Mouse (Mus musculus): ENCODE data around the gene Fnbp1.

The Fnbp1 gene

GRCm38 (mm10) chr2:31150762-31151161 lies 9.0 kb upstream of the Fnbp1 start:
- peak; percentile 78 for DNase-seq (ENCODE audit: low read depth, low spot score)

GRCm38 (mm10) chr2:31147054-31147453 lies 5.2 kb upstream of the Fnbp1 start:
- no peak for DNase-seq (ENCODE audit: low read depth, low spot score)

GRCm38 (mm10) chr2:31144901-31145300 lies 3.1 kb upstream of the Fnbp1 start:
- DNase-seq (ENCODE audit: low read depth, low spot score), result no peak

GRCm38 (mm10) chr2:31143768-31144695 lies 2.2 kb upstream of the Fnbp1 start:
- no peak for DNase-seq (ENCODE audit: low read depth, low spot score)

GRCm38 (mm10) chr2:31143326-31143725 lies 1.5 kb upstream of the Fnbp1 start:
- DNase-seq (ENCODE audit: low read depth, low spot score), result no peak

GRCm38 (mm10) chr2:31142505-31142904 lies 697 bp upstream of the Fnbp1 start:
- no peak for DNase-seq (ENCODE audit: low read depth, low spot score)

GRCm38 (mm10) chr2:31141074-31141866 lies 538 bp downstream of the Fnbp1 start:
- DNase-seq (ENCODE audit: low read depth, low spot score), result peak; percentile 53

GRCm38 (mm10) chr2:31140772-31141073 lies 1.1 kb downstream of the Fnbp1 start:
- no peak for DNase-seq (ENCODE audit: low read depth, low spot score)

- DNase-seq (ENCODE audit: low read depth, low spot score), result no peak
Measured at GRCm38 (mm10) chr2:31139991-31140771, 1.6 kb downstream of the Fnbp1 start.

- DNase-seq (ENCODE audit: low read depth, low spot score), result no peak
Measured at GRCm38 (mm10) chr2:31139174-31139632, 2.6 kb downstream of the Fnbp1 start.

GRCm38 (mm10) chr2:31137018-31137590 lies 4.7 kb downstream of the Fnbp1 start:
- no peak for DNase-seq (ENCODE audit: low read depth, low spot score)

GRCm38 (mm10) chr2:31136338-31136737 lies 5.5 kb downstream of the Fnbp1 start:
- DNase-seq (ENCODE audit: low read depth, low spot score), result no peak

GRCm38 (mm10) chr2:31135512-31135931 lies 6.3 kb downstream of the Fnbp1 start:
- DNase-seq (ENCODE audit: low read depth, low spot score), result peak; percentile 76

GRCm38 (mm10) chr2:31133981-31134380 lies 7.8 kb downstream of the Fnbp1 start:
- no peak for DNase-seq (ENCODE audit: low read depth, low spot score)

GRCm38 (mm10) chr2:31132682-31133081 lies 9.1 kb downstream of the Fnbp1 start:
- DNase-seq (ENCODE audit: low read depth, low spot score), result no peak

- peak; percentile 90 for DNase-seq (ENCODE audit: low read depth, low spot score)
Measured at GRCm38 (mm10) chr2:31130815-31131299, 11.0 kb downstream of the Fnbp1 start.

- no peak for DNase-seq (ENCODE audit: low read depth, low spot score)
Measured at GRCm38 (mm10) chr2:31129742-31130518, 11.9 kb downstream of the Fnbp1 start.

GRCm38 (mm10) chr2:31127899-31128298 lies 13.9 kb downstream of the Fnbp1 start:
- peak; percentile 57 for DNase-seq (ENCODE audit: low read depth, low spot score)

- peak; percentile 70 for DNase-seq (ENCODE audit: low read depth, low spot score)
Measured at GRCm38 (mm10) chr2:31127219-31127618, 14.6 kb downstream of the Fnbp1 start.

- no peak for DNase-seq (ENCODE audit: low read depth, low spot score)
Measured at GRCm38 (mm10) chr2:31126048-31126447, 15.8 kb downstream of the Fnbp1 start.
